Mouse (Mus musculus): Measurements from ENCODE around the gene Agpat1.
A peak's percentile ranks its signal among the peaks of the same experiment; 100 is the strongest.

The Agpat1 gene

DNA sequence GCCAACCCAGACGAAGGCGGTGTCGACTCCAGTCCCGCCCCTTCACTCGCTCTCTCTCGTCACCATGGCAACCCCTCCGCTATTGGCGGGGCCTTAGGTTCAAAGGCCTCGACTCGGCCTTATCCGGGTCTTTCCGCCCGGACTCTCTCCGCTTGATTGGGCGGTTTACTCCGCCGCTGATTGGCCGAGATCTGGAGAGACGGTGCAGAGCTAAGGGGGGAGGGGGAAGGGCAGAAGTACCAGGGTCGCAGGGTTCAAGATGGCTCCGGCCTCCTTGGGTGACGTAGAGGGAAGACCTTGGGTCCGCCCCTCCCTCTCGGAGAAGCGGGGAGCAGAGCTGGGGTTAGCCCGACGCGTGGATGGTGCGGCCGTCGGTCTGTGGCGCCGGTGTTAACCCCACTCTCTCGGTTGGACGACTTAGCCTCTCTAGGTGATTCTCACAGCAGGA, at the start of gene Agpat1:
TSS of gene Agpat1 (plus strand) at position 202 of the 448 bp plus-strand sequence.
- peak; percentile 100 for DNase-seq (ENCODE audit: low spot score)

DNA sequence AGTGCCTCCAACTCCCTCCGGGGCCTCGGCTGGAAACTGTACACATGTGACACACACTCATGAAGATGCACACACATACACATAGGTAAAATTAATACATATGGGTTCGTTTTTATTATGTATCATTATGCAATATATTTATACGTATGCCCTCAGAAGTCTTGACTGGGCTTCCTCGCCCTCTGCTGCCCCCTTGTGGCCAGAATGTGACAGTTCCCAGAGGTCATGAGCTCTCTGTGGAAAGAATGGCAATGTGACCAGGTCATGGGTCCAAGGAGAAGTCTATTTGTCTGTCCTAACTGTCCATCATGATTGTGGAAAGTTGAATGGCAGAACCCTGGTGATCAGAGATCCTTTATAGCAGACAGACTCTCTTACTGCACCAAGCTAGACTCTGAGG, 48.6 kb upstream of the Agpat1 start:
- peak; percentile 78 for DNase-seq (ENCODE audit: low spot score)

DNA sequence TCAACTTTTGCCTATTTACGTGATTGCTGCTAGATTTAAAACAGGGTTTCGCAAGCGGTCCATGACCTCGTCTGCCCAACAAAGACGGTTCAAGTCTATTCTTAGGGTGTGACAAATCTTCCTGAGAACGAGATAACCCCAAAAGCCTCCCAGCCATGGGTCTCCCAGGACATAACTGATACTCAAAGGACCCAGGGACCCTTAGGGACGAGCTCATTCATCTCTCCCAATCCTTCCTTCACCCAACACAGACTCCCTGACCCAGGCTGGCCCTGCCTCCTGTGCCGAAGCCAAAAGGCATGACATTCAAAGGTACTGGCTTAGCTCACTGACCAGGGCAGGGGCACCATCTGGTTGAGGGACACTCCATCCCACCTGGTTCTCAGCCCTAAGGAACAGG, 47.7 kb upstream of the Agpat1 start:
- DNase-seq (ENCODE audit: low spot score) = no peak

DNA sequence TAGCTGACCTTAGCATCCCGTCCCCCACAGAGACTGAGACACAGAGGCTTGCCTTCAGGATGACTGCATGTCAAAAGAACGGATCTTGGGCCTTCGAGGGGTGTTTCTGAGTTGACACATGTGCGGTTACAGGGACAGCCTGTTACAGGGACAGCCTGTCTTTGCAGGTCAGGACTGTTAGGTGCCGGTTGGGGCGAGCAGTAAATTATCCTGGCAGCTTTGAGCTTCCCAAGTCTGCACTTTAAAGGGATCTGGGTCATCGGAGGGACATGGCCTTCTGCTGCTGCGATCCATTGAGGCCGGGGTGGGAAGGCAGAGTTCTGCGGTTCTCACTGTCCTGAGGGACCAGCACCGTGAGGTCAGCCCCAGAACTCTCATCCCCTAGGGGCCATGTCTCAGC, 46.7 kb upstream of the Agpat1 start:
- DNase-seq (ENCODE audit: low spot score) = no peak

DNA sequence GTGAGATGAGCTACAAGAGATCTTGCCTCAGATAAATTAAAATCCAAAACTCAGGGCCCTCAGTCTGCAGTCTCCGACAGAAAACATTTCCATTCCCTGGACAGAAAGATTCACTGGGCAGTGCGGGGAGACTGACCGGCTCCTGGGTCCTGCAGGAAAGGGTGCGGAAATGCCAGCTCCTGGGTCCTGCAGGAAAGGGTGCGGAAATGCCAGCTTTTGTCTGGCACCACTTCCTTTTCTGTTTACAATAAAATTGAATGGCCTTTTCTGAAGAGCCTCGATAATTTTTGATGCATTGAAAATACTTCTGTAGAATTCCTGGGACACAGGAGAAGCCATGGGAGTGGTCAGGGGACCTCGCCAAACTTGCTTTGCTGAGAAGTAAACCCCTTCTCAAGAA, 44.9 kb upstream of the Agpat1 start:
- no peak for DNase-seq (ENCODE audit: low spot score)

DNA sequence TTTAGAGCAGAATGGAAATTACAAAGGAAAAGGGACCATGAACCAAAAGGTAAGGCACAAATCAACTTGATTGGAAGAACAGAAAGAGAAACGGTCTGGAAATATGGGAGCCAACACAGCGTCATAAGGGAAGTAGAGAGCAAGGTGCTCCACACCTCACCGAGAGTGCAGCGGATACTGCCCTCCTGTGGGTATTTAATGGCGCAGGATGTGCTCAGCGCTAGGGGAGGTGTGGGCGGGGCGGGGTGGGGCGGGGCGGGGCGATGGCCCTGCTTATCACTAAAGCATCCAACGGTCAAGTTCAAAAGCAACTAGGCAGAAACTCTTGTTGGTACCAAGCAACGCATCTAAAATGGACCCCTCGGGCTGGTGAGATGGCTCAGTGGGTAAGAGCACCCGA, 44.2 kb upstream of the Agpat1 start:
- no peak for DNase-seq (ENCODE audit: low spot score)

DNA sequence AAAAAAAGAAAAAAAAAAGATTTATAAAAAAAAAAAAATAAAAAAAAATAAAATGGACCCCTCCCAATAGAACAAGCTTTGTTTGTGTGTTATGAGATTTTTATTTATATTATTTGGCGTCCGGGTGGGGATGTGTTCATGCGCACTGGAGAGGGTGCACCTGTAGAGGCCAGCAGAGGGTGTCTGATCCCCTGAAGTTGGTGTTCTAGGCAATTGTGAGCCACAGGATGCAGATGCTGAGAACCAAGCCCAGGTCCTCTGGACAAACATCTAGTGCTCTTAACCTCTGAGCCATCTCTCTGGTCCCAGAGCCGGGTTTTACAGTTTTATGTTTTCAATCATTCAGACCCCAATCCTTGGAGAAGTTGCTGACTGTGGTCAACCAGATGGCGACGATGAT, 43.6 kb upstream of the Agpat1 start:
- DNase-seq (ENCODE audit: low spot score) = no peak

DNA sequence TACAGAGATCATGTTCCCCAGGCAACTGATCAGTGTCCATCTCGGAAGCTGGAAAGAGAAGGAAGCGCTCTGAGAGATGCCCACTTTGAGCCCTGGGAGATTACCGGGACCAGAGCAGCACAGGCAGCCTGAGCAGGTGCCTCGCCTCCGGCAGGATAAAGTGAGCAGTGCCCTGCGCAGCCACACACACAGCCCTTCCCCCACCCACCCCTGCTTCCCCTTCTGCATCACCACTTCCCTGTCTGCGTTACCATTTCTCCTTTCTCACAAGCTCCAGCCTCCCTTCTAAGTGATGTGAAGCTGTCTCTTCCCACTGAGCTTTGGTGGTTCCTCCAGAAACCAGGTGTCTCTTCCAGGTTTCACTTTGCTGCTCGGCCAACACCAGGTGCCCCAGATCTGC, 42.9 kb upstream of the Agpat1 start:
- DNase-seq (ENCODE audit: low spot score) = no peak

DNA sequence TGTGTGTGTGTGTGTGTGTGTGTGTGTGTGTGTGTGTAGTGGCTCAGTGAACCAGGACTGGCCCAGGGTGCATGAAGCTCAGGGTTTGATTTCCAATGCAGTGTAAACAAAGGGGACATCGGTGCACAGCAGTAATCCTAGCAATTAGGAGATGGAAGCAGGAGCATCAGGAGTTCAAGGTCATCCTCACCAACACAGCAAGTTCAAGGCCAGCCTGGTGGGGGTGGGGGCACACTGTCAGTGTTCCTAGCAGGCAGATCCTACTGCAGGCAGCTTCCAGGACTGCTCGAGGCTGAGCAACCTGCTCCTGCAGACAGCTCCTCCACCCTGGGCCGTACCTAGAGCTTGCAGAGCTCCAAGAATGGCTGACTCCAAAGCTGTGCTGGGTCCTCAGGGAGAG, 41.5 kb upstream of the Agpat1 start:
- no peak for DNase-seq (ENCODE audit: low spot score)

DNA sequence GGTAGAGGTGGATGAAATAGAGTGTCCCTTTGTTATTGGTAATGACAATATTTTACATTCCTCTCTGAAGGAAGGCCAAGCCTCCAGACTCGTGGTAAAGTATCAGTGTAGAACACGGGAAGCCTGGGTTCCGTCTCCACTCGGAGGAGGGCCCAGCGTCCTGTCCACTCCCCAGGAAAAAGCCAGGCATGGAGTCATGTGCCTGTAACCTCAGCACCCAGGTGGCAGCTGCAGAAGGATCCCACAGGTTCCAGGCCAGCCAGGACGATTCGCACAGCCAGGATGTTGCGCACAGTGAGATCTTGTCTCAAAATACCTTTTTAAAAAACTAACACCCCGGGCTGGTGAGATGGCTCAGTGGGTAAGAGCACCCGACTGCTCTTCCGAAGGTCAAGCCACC, 40.7 kb upstream of the Agpat1 start:
- DNase-seq (ENCODE audit: low spot score) = no peak

DNA sequence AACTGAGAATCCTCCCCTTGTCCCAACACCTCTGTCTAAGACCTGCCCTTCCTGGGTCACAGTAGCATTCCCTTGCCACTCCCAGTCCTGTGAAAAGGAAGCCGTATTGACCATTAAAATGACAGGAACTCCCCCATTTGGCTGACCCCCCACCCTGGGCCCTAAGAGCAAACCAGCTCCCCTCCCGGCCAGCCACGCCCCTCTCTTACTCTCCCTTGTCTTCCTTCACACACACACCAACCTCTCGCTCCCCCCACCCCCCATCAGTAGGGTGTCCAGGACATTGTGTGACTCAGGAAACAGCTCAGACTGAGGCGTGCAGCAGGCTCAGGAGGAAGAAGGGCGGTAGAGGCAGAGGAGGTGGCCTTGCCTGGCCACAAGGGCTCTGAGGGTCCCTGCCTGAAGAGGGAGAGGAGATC, 40.0 kb upstream of the Agpat1 start, which contains the start of gene Notch4:
TSS of gene Notch4 (plus strand) at position 266 of the 419 bp plus-strand sequence.
- DNase-seq (ENCODE audit: low spot score) = no peak

DNA sequence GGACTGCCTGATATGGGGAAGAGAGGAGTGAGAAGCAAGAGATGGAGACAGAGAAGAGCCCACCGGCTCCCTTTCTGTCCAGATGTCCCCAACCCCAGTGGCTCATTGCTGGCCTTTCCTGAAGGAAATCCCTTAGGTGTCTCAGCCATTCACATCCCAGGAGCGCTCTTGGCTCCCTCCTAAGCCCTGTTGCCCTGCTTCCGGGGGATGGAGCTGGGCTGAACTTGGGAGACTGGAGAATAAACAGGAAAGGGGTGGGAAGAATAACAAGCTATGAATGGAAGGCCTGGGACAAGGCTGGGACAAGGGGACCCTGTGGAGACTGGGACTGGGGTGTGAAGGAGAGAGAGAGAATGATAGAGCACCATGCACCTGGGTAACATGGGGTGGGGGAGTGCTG, 39.3 kb upstream of the Agpat1 start:
- no peak for DNase-seq (ENCODE audit: low spot score)

DNA sequence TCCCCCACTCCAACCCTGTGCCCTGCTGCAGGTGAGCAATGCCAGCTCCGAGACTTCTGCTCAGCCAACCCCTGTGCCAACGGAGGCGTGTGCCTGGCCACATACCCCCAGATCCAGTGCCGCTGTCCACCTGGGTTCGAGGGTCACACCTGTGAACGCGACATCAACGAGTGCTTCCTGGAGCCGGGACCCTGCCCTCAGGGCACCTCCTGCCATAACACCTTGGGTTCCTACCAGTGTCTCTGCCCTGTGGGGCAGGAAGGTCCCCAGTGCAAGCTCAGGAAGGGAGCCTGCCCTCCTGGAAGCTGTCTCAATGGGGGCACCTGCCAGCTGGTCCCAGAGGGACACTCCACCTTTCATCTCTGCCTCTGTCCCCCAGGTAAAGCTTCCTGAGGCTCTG, 36.8 kb upstream of the Agpat1 start:
- no peak for DNase-seq (ENCODE audit: low spot score)

DNA sequence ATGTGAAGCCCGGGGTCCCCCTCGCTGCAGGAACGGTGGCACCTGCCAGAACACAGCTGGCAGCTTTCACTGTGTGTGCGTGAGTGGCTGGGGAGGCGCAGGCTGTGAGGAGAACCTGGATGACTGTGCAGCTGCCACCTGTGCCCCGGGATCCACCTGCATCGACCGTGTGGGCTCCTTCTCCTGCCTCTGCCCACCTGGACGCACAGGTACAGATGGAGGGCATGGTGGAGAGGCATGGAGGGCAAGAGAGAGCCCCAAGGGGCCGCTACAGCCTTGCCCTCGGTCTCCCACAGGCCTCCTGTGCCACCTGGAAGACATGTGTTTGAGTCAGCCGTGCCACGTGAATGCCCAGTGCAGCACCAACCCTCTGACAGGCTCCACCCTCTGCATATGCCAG, 35.6 kb upstream of the Agpat1 start:
- DNase-seq (ENCODE audit: low spot score) = no peak

DNA sequence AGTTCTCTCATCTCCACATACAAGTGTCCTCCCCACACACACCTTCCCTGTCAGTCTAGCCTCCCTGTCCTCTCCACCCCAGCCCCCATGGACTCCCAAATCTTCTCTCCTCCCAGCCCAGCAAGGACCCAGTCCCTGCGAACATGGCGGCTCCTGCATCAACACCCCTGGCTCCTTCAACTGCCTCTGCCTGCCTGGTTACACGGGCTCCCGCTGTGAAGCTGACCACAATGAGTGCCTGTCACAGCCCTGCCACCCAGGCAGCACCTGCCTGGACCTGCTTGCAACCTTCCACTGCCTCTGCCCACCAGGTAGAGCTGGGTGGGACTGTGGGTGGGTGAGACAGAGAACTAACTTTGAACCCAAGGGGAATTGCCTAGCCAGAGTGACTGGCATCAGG, 34.1 kb upstream of the Agpat1 start:
- DNase-seq (ENCODE audit: low spot score) = no peak

DNA sequence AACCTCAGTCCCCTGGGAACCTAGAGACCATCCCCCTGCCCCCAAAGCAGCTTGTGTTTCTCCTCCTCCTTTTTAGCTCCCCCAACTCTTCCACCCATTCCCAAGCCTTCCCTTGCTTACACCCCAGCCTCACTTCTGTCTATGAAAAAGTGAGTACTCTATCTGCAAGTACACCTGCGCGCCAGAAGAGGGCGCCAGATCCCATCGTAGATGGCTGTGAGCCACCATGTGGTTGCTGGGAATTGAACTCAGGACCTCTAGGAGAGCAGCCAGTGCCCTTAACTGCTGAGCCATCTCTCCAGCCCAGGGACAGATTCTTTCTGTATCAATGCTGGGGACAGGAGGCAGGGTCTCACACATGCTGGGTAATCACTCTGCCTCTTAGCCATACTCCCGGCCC, 32.2 kb upstream of the Agpat1 start:
- DNase-seq (ENCODE audit: low spot score) = no peak

DNA sequence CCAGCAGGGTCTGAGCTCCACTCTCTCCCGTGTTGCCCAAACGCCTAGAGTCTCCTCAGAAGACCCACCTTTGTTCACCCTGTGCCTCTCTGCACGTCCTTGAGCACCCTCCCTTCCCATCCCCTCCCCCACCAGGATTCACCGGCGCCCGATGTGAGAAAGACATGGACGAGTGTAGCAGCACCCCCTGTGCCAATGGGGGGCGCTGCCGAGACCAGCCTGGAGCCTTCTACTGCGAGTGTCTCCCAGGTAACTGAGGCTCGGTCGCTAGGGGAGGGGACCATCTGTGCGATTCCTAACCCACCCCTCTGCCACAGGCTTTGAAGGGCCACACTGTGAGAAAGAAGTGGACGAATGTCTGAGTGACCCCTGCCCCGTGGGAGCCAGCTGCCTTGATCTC, 31.7 kb upstream of the Agpat1 start:
- DNase-seq (ENCODE audit: low spot score) = no peak

DNA sequence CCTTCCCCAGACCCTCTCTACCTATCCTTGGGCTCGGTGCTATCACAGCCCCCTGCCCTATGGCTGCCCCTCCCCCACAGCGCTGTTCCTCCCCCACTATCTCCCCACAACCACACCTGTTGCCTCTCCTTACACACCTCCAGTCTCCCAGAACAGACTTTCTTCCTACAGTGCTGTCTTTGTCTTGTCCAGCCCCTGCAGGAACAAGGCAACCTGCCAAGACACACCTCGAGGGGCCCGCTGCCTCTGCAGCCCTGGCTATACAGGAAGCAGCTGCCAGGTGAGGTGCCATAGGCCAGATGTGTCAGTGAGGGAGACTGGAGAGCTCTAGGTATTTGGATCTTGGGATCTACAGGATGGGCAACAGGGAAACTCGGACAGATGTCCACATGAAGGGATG, 27.5 kb upstream of the Agpat1 start:
- no peak for DNase-seq (ENCODE audit: low spot score)

DNA sequence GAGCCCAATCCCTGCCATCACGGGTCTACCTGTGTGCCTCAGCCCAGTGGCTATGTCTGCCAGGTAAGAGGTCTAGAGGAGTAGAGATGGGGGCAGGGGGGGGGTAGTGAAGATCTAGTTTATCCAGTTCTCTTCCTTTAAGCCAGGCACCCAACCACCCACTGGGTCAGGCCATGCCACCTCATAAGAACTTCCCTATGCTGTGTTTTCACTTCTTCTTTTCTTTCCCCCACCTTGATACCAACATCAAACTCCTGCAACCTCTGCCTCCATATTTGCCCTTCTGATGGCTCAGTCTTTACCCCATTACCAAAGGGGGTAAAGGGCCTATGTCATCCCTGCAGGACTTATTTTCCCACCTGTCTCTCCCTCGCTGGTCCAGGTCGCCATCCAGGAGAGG, 26.0 kb upstream of the Agpat1 start:
- no peak for DNase-seq (ENCODE audit: low spot score)

DNA sequence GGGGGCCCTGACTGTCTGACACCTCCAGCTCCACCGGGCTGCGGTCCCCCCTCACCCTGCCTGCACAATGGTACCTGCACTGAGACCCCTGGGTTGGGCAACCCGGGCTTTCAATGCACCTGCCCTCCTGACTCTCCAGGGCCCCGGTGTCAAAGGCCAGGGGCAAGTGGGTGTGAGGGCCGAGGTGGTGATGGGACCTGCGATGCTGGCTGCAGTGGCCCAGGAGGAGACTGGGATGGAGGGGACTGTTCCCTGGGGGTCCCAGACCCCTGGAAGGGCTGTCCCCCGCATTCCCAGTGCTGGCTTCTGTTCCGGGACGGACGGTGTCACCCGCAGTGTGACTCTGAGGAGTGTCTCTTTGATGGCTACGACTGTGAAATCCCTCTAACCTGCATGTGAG, 21.5 kb upstream of the Agpat1 start:
- no peak for DNase-seq (ENCODE audit: low spot score)

DNA sequence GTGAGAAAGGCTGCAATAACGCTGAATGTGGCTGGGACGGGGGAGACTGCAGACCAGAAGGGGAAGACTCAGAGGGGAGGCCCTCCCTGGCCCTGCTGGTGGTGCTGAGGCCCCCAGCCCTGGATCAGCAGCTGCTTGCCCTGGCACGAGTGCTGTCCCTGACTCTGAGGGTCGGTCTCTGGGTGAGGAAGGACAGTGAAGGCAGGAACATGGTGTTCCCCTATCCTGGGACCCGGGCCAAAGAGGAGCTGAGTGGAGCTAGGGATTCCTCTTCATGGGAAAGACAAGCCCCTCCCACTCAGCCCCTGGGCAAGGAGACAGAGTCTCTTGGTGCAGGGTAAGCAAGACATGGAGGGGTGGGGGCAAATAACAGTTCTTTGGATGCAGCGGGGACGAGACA, 20.7 kb upstream of the Agpat1 start:
- no peak for DNase-seq (ENCODE audit: low spot score)

DNA sequence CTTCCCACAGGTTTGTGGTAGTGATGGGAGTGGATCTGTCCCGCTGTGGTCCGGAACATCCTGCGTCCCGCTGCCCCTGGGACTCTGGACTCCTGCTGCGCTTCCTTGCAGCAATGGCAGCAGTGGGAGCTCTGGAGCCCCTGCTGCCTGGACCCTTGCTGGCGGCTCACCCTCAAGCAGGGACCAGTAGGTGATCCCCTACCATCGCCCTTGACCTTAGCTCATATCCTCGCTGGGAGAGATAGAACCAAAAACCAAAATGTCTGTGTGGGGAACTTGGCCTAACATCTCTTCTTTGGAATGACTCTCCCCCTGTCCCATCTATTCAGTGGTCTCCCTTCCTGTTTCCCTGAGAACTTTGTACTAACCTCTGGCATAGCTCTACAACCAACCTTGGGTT, 20.2 kb upstream of the Agpat1 start:
- DNase-seq (ENCODE audit: low spot score) = no peak

DNA sequence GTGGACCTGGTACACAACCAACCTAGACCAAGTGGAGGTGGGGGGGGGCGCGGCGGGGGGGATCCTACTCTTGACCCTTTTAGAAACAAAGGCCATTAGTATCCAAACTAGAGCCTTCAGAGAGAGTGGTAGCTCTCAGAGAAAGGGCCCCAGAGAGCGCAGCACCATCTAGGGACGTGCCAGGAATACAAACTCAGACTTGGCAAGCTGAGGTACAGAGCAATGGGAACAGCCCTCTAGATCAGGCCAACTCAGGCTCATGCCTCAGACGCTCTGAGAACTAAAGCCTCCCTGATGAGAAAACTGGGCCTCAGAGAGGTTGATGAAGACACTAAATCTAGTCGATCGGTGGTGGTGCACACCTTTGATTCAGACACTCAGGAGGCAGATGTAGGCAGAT, 18.9 kb upstream of the Agpat1 start:
- DNase-seq (ENCODE audit: low spot score) = no peak

DNA sequence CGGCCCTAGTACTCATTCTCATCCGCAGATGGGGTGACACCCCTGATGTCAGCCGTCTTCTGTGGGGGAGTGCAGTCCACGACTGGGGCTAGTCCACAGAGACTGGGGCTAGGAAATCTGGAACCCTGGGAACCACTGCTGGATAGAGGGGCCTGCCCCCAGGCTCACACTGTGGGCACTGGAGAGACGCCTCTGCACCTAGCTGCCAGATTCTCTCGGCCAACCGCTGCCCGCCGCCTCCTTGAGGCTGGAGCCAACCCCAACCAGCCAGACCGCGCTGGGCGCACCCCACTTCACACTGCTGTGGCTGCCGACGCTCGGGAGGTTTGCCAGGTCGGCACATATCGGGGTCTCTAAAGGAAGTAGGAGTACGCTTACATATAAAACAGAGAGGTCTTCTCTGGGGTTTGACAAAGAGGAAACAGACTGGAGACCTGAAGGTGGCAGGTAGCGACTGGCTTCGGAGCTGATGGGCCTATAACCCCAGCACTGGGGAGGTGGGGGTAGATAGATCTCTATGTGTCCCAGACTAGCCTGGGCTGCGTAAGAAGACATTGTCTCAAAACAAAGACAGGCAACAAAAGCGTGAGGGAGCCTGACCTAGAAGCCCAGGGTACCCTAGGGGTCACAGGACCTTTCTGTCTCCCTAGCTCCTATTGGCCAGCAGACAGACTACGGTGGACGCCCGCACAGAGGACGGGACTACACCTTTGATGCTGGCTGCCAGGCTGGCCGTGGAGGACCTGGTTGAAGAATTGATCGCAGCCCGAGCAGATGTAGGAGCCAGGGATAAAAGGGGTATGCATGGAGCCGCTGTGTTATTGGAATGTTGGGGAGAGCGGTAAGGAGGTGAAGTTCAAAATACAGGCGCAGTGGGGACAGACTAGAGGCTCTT, 17.9 kb upstream of the Agpat1 start:
- DNase-seq (ENCODE audit: low spot score) = peak; percentile 76
